Mouse (Mus musculus) midbrain, embryonic 16.5 days (tissue): Measurements from ENCODE around the gene Ckap5. TPM values are rescaled to one million over a fixed set of nuclear protein-coding genes. Genes with fewer than 3 reads are reported as not detected.

ENCODE experiments used
- ATAC-seq: fragments of 200-750 bp; cut with Nextera tagmentation; 2 replicates; pipeline ENCODE4 v1.8.0; 2017; ENCODE audit warnings: moderate TSS enrichment
- H3K27ac ChIP-seq: fragments of 300-500 bp; sonication (generic); 2 replicates; pipeline ENCODE4 v1.5.1; 2014; ENCODE audit warnings: mild to moderate bottlenecking, low read length, mixed read lengths
- H3K27me3 ChIP-seq: fragments of 300-500 bp; sonication (generic); 2 replicates; pipeline ENCODE4 v1.6.1; 2014; ENCODE audit warnings: low read depth, low read length, mixed read lengths; ENCODE audit not compliant: control insufficient read depth, insufficient read depth
- H3K36me3 ChIP-seq: fragments of 300-500 bp; sonication (generic); 2 replicates; pipeline ENCODE4 v1.6.1; 2014; ENCODE audit warnings: mild to moderate bottlenecking, low read length, moderate library complexity, mixed read lengths; ENCODE audit not compliant: control insufficient read depth, insufficient read depth
- H3K4me1 ChIP-seq: fragments of 300-500 bp; sonication (generic); 2 replicates; pipeline ENCODE4 v1.6.1; 2014; ENCODE audit warnings: mild to moderate bottlenecking, low read length, mixed read lengths; ENCODE audit not compliant: control insufficient read depth, insufficient read depth
- H3K4me2 ChIP-seq: fragments of 300-500 bp; sonication (generic); 2 replicates; pipeline ENCODE4 v1.6.1; 2014; ENCODE audit warnings: mild to moderate bottlenecking, low read length, mixed read lengths
- H3K4me3 ChIP-seq: fragments of 300-500 bp; sonication (generic); 2 replicates; pipeline ENCODE4 v1.5.1; 2014; ENCODE audit warnings: low read depth, mild to moderate bottlenecking, low read length, moderate library complexity, mixed read lengths
- H3K9ac ChIP-seq: fragments of 300-500 bp; sonication (generic); 2 replicates; pipeline ENCODE4 v1.6.1; 2014; ENCODE audit warnings: low read depth, low read length, mixed read lengths
- H3K9me3 ChIP-seq: fragments of 300-500 bp; sonication (generic); replicated peaks from 2 replicates; pipeline ENCODE4 v1.6.1; 2014; ENCODE audit warnings: mild to moderate bottlenecking, low read length, mixed read lengths; ENCODE audit not compliant: control insufficient read depth, poor library complexity, severe bottlenecking
- WGBS: fragments of 180-500 bp; shearing (Covaris S2); extraction: QIAGEN DNeasy Blood & Tissue Kit; methylation state at CpG from one replicate; pipeline ENCODE4 v1.1.7; 2014; 5-methylcytosine and 5-hydroxymethylcytosine counted together
- polyA plus RNA-seq: library from polyadenylated mRNA; unstranded; fragments of >200 nt; fragmentation: Nextera tagmentation; extraction: Ambion mirVana; gene quantifications from 2 replicates; pipeline ENCODE4 v1.2.1, GENCODE M21; 2015

Gene Ckap5
- polyA plus RNA-seq, 1 experiment from 2014 or later = 99.7 TPM

GRCm38 (mm10) chr2:91655827-91656226, 129.3 kb downstream of the Ckap5 start:
- Histone ChIP-seq H3K9ac (no peak overlapping the region), H3K4me1 (peaks cover 21% of the 10 kb centered on the region), H3K9me3 (no peaks in the 10 kb centered on the region), H3K27ac (no peak overlapping the region), H3K4me2 (no peak overlapping the region), H3K27me3 (no peaks in the 10 kb centered on the region), H3K36me3 (peaks cover 28% of the 10 kb centered on the region), H3K4me3 (no peak overlapping the region)
- no peak for ATAC-seq
- 84% methylated on average over 6 of the region's 6 CpGs for WGBS

GRCm38 (mm10) chr2:91656774-91657173, 130.2 kb downstream of the Ckap5 start:
- Histone ChIP-seq H3K9ac (no peak overlapping the region), H3K4me3 (no peak overlapping the region), H3K4me1 (peaks cover 12% of the 10 kb centered on the region), H3K4me2 (no peak overlapping the region), H3K27ac (no peak overlapping the region), H3K9me3 (no peaks in the 10 kb centered on the region), H3K36me3 (peaks cover 31% of the 10 kb centered on the region), H3K27me3 (no peaks in the 10 kb centered on the region)
- ATAC-seq = no peak
- 80% methylated on average over 8 of the region's 8 CpGs for WGBS

DNA sequence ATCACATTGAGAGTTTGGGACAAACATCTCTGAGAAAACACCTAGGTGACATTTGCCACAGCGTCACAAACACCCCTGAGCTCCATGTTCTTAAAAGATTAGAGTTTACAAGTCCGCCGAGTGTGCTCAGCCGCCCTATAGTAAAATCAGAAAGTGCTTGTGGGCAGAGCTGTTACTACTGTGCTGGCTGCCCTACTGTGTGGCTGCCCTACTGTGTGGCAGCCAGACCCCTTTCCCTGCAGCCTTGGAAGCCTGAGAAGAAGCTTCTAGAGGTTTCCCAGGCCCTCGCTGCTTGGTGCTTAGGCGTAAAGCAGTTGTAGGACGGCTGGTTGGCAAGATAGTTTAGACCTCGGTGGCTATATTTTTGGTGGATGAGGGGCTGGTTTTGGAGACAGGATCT, 133.1 kb downstream of the Ckap5 start:
- H3K36me3 ChIP-seq = peaks cover 41% of the 10 kb centered on the region
- H3K9me3 ChIP-seq = no peaks in the 10 kb centered on the region
- no peak overlapping the region for H3K4me2 ChIP-seq
- H3K9ac ChIP-seq = no peak overlapping the region
- no peaks in the 10 kb centered on the region for H3K27me3 ChIP-seq
- H3K4me3 ChIP-seq = no peak overlapping the region
- no peaks in the 10 kb centered on the region for H3K4me1 ChIP-seq
- no peak overlapping the region for H3K27ac ChIP-seq
- no peak for ATAC-seq
- 96% methylated on average over 8 of the region's 8 CpGs for WGBS

GRCm38 (mm10) chr2:91660981-91661380, 134.4 kb downstream of the Ckap5 start:
- Histone ChIP-seq H3K27me3 (no peaks in the 10 kb centered on the region), H3K4me1 (no peaks in the 10 kb centered on the region), H3K36me3 (peaks cover 39% of the 10 kb centered on the region), H3K9me3 (no peaks in the 10 kb centered on the region), H3K4me2 (no peak overlapping the region), H3K27ac (no peak overlapping the region), H3K9ac (no peak overlapping the region), H3K4me3 (no peak overlapping the region)
- WGBS = 93% methylated on average over 6 of the region's 6 CpGs
- ATAC-seq = no peak

GRCm38 (mm10) chr2:91664780-91665179, 138.2 kb downstream of the Ckap5 start:
- Histone ChIP-seq H3K4me2 (no peak overlapping the region), H3K9me3 (no peaks in the 10 kb centered on the region), H3K27me3 (no peaks in the 10 kb centered on the region), H3K27ac (no peak overlapping the region), H3K36me3 (peaks cover 45% of the 10 kb centered on the region), H3K4me3 (no peak overlapping the region), H3K4me1 (no peaks in the 10 kb centered on the region), H3K9ac (no peak overlapping the region)
- no peak for ATAC-seq

- H3K9ac ChIP-seq = no peak overlapping the region
- no peaks in the 10 kb centered on the region for H3K4me1 ChIP-seq
- no peak overlapping the region for H3K4me2 ChIP-seq
- no peaks in the 10 kb centered on the region for H3K27me3 ChIP-seq
- ATAC-seq = no peak
- H3K27ac ChIP-seq = no peak overlapping the region
- WGBS = 96% methylated on average over 6 of the region's 6 CpGs
- H3K9me3 ChIP-seq = no peaks in the 10 kb centered on the region
- H3K36me3 ChIP-seq = peaks cover 45% of the 10 kb centered on the region
- H3K4me3 ChIP-seq = no peak overlapping the region
These were observed 139.9 kb downstream of the Ckap5 start for GRCm38 (mm10) chr2:91666386-91666910.

GRCm38 (mm10) chr2:91667747-91668146, 141.2 kb downstream of the Ckap5 start:
- no peak overlapping the region for H3K9ac ChIP-seq
- no peaks in the 10 kb centered on the region for H3K27me3 ChIP-seq
- no peaks in the 10 kb centered on the region for H3K4me1 ChIP-seq
- no peak overlapping the region for H3K27ac ChIP-seq
- WGBS = 76% methylated on average over 2 of the region's 2 CpGs
- no peak for ATAC-seq
- H3K36me3 ChIP-seq = peaks cover 43% of the 10 kb centered on the region
- H3K4me2 ChIP-seq = no peak overlapping the region
- no peaks in the 10 kb centered on the region for H3K9me3 ChIP-seq
- no peak overlapping the region for H3K4me3 ChIP-seq

DNA sequence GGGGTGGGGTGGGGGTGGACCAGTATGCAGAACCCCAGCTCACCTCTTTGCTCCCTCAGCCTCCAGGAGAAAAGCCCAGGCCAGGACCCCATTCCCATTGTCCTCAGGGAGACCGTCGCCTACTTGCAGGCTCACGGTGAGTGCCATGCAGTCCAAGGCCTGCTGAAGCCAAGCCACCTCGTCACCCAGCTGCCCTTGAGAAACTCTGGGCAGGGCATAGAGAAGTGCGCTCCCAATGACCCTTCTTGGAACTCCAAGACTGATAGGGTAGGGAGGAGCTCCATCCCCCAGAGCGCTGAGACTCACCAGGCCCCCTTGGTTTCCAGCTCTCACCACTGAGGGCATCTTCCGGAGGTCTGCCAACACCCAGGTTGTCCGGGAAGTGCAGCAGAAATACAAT, 142.8 kb downstream of the Ckap5 start:
- no peak overlapping the region for H3K27ac ChIP-seq
- H3K27me3 ChIP-seq = no peaks in the 10 kb centered on the region
- H3K9ac ChIP-seq = no peak overlapping the region
- no peak for ATAC-seq
- H3K4me3 ChIP-seq = no peak overlapping the region
- 91% methylated on average over 8 of the region's 8 CpGs for WGBS
- H3K4me2 ChIP-seq = no peak overlapping the region
- H3K9me3 ChIP-seq = no peaks in the 10 kb centered on the region
- H3K4me1 ChIP-seq = no peaks in the 10 kb centered on the region
- H3K36me3 ChIP-seq = peaks cover 47% of the 10 kb centered on the region

- H3K36me3 ChIP-seq = peaks cover 45% of the 10 kb centered on the region
- no peak overlapping the region for H3K4me3 ChIP-seq
- H3K27me3 ChIP-seq = no peaks in the 10 kb centered on the region
- H3K9ac ChIP-seq = no peak overlapping the region
- H3K9me3 ChIP-seq = no peaks in the 10 kb centered on the region
- H3K27ac ChIP-seq = no peak overlapping the region
- 95% methylated on average over 6 of the region's 6 CpGs for WGBS
- ATAC-seq = no peak
- H3K4me1 ChIP-seq = no peaks in the 10 kb centered on the region
- no peak overlapping the region for H3K4me2 ChIP-seq
These were observed 143.5 kb downstream of the Ckap5 start for GRCm38 (mm10) chr2:91670038-91670437.
